Mouse (Mus musculus): ENCODE data around the gene Otoa.
A peak's percentile ranks its signal among the peaks of the same experiment; 100 is the strongest.

Gene Otoa

DNA sequence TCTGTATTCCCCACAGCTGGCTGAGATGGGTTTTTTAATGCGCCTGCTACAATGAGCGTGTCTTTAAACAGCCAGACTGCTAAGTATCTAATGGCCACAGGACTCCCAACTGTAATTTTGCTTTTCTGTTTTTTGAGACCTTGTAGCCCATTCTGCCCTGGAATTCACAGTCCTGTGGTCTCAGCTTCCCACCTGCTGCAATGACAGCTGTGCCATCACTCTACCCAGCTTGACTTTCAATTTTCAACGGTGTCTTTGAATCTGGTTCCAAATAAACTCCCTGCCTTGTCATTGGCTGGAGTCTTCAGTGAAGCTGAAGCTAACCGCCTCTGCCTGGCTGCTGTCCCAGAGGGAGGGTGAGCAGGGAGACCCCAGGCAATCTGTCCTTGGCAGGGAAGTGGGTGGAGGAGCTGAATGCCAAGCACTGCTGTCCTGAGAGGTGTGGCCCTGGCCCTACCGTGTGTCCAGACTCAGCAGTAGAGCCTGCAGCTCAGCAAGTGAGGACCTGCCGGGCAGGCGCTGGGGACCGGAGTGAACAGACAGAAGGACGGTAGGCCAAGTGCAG lies 1.6 kb downstream of the Otoa start:
- no peak for DNase-seq

DNA sequence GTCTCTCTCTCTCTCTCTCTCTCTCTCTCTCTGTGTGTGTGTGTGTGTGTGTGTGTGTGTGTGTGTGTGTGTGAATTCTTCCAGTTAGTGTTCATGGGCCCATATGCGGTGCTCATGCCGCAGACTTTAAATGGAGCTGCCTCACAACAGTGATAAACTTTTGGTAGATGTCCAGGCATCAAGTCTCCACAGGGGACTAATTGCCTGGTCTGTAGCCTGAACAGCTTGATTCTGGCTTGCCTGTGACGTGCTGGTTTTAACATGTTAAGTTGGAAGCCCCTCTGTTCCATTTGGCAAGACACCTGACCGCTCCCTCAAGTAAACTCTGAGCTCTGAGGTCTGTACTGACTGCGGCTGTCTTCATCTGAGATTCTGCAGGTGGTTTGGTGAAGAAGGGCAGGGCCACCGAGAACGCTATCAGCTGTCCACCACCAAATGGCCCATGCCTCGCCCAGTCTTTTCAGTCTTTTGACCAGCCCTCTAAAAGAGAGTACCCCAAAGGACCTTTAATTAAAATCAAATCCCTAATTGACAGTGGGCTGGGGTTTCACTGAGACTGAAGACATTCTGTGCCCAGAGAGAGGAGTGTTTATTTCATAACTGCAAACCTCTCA lies 3.5 kb downstream of the Otoa start:
- DNase-seq = no peak

DNA sequence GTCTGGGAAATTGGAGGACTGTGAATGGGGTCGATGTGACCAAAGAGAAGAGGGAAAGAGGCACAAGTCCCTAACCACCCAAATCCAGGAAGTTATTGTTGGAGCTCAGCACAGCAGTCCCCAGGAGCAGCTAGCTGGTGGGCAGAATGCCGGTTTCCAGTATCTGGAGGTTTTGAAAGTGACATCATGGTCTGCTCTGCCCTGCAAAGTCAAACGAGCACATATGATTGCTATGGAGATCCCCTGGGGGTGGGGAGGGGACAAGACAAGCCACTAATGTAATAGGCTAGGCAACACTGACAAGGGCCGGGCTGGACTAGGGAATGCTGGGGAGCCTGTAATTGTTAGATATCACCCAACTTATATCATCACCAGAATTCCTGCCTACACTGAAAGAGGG lies 4.0 kb downstream of the Otoa start:
- DNase-seq = no peak

DNA sequence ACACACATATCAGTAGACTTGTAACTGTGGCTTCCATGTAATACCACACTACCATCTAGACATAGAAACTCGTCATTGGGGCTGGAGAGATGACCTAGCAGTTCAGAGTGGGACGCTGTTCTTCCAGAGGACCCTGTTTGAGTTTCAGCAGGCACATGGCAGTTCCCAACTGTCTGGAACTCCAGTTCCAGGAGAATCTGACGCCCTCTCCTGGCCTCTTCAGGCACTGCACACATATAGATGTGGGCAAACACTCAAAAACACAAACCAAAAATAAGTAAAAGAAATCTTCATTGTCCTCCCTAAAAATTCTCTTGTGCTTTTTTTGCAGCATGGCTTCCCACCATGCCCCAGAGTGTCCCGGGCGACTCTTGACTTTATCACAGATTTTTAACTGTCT lies 7.3 kb downstream of the Otoa start:
- DNase-seq = no peak

DNA sequence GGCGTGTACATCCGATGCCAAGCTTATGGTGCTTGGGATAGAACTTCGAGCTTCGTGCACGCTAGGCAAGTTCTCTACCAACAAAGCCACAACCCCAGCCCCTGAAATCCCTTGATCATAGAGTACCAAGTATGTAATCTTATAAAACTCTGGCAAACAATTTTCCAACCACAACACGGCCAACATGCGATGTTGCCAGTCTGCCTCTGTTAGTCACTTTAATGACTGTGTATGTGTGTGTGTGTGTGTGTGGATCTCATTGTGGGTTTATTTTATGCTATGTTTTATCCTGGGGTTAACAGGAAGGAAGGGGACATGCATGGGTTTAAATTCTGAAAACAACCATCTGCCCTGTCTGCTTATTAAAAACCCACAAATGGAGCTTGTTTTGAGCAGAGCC lies 9.3 kb downstream of the Otoa start:
- no peak for DNase-seq

DNA sequence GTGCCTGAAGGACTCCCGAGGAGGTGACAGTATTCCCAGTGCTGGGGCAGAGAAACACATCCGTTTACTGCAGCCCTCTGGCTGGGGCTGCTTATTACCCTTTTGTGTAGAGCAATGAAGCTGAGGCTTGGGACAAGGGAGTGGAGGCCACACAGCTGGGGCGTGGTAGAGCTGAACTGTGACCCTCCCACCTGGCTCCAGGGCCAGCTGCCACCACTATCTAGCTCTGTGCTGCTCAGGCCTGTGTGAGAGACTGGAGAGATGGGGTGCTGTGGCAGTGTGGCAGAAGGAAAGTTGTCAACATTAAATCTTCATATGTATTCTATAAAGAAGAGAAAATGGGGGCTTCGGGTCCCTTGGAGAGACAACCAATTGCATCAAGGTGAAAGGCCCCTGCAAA lies 11.6 kb downstream of the Otoa start:
- no peak for DNase-seq

DNA sequence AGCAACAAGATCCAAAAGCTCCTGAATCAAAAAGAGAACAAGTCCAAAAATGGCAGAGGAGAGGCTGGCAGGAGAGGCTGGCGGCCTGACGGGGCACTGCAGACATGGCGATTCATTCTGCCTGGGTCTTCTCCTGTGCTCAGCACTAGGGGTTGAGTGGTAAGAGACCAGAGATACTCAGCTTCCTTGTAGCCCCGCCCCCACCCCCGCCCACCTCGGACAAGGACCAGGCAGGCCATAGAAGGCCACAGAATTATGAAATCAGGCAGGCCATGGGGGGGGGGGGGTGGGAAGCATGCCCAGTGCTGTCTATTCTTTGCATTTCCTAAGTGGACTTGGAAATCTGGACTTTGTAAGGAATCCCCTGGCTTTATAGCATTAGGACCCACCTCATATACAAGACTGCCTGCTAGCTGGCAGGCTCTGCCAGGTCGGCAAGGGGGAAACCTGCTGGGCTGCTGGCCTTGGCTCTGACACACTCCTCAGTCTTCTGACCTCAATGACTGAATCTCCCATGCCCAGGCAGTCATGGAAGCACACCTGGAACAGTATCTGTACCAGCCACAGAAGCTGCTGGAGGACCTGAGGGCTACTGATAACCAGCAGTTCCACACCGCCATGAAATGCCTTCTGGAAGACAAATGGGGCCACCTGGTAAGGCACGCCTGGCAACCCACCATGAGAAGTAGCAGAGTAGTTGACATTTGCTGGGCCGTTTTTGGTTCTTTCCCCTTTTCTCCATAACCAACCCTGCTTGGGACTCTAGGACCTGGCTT lies 17.4 kb downstream of the Otoa start:
- no peak for DNase-seq

DNA sequence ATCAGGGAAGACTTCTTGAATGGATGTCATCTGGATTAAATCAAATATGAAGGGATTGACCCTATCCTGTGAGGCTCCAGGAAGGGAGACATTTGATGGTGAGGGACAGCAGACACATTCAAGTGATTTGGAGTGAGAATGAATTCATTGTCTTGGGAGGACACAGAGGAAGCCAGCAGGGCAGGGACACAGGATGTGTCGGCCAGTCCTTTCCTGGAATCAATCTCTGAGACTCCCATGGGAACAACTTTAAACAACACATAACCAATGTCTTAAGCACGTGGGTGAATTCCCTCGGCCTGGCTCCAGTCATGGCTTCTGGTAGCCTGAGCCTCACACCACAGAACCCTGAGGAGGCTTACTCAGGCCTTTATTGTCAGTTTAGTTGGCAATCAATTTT lies 26.4 kb downstream of the Otoa start:
- no peak for DNase-seq

DNA sequence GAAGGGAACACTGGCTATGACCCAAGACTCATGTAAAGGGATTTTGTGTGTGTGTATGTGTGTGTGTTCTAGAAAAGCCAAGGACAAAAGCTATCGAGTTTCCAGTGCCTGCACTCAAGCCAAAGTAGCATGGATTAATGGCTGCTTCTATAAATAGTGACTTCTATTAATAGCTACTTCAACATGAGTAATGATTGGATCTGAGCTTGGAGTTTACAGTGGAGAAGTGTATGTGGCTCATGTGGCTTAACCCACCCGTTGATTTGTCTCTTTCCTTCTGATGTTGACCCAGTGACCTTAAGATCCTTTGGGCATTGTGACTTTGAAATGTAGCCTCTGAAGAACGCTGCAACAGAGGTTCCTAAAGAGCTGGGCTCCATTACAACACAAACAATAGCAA lies 29.9 kb downstream of the Otoa start:
- DNase-seq = no peak

DNA sequence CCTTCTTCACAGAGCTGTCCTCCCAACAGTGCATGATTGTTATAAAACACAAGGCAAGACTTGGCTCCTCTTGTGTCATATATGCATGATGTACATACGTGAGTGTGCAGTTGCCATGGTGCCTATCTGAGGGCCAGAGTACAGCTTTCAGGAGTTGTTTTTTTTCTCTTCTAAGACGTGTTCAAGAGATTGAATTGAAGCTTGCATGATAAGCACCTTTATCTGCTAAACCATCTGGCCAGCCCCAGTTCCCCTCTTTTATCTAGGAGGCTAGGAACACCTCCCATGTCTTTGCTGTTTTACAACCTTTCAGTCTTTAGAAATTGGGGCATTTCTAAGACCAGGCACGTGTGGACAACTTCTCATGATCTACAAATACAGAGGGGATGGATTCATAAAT lies 30.3 kb downstream of the Otoa start:
- no peak for DNase-seq

DNA sequence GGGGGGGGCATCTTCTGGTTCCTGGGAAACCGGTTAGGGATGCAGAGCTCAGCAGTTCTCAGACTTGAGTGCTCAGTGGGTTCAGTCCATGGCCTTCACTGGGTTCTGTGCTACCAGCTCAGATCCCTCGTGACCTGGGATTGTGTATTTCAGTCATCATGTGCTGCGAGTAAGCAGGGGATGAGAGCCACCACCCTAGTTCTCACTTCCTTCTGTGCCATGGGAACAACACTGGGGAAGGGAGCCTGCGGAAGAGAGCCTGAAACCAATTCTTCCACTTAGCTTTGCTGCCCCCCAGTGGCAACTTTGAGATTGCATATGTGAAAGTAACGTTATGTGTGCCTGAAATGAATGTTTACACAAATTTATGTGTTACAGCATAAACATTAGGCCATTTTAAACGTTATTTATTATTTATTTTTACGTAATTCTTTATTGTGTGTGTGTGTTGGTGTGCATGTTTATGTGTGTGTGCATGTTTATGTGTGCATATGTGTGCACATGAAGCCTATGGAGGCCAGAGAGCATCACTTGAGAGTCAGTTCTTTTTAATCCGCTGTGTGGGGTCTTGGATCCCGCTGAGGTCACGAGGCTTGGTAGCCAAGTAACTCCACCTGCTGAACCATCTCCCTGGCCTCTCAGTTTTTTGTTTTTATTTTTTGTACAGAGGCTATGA lies 38.8 kb downstream of the Otoa start:
- DNase-seq = peak; percentile 53

DNA sequence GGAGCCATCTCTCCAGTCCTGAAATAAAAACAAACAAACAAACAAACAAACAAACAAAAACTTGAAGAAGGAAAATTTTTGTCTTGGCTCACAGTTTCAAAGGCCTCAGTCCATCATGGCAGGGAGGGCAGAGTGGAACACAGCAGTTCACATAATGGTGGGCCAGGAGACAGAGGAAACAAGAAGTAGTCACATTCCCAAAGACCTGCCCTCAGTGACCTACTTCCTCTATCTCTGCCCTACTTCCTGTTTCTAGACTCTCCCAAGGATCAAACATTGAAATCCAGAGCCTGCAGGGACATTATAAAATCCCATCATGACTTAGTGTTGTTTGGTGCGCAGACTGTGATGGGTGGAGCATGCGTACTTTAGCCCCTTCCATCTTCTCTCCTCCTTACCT lies 49.4 kb downstream of the Otoa start:
- DNase-seq = no peak

DNA sequence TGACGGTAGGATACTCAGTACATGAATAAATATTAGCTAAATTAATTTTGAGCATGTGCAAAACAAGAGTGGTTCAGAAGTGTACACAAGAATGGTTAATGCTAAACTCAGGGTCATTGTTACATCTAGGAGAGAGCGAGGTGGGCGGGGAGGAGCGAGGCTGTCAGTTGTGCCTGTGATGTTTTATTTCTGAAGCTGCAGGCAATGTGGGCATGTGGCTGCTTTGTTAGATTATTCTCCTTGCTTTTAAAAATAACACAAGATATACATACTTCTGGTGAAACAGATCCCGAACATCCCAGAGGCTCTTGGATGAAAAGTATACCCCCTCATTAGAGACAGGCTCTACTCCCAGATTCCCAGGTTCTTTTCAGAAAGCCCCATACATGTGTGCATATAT lies 59.8 kb downstream of the Otoa start:
- DNase-seq = no peak

DNA sequence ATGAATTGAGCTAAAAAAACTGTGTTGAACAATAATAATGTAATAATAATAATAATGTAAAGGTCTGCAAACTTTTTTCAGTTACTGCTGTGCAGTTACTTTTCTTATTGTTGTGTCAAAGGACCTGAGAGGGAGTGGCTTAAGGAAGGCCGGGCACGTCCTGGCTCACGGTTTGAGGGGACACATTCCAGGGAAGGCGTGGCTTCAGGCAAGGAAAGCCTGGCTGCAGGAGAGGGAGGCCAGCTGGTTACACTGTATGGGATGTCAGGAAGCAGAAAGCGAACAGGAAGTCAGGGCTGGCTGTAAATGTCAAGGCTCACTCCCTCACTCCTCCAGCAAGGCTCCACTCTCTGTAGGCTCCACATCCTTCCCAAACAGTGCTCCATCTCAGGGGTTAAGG lies 69.2 kb downstream of the Otoa start:
- no peak for DNase-seq

DNA sequence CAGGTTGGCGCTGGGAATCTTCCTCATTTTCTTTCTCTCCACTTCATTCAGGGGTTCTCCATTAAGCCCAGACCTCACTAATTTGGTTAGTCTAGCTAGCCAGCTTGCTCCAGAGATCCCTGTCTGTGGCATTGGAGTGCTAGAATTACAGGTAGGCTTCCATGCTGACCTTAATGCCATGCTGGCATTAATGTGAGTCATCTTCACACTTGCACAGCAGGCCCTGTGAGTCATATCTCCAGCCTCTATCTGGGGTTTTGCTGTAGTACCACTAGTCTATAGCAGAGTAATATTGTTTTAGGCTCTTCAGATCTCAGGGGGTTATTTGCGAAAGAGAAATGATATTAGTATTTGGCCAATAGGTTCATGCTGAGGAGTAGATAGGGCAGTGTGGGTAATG lies 70.7 kb downstream of the Otoa start:
- DNase-seq = peak; percentile 11

DNA sequence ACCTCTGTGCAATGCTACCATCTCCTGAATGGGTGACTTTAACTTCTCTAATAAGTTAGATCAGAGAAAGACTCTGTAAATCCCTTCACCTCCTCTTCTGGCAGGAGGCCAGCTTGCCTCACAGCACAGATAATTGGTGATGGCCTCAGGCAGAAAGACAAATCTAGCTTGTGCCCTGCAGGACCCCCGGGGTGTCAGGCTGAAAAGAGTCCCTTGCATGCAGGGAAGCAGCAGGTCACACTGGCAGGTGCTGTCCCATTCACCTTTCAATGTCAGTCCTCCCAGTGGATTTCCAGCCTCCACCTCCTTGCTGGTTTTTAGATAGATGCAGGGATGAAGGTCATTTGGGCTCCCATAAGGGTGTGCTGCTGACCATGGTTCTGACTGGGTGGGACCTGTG lies 84.2 kb downstream of the Otoa start:
- no peak for DNase-seq

DNA sequence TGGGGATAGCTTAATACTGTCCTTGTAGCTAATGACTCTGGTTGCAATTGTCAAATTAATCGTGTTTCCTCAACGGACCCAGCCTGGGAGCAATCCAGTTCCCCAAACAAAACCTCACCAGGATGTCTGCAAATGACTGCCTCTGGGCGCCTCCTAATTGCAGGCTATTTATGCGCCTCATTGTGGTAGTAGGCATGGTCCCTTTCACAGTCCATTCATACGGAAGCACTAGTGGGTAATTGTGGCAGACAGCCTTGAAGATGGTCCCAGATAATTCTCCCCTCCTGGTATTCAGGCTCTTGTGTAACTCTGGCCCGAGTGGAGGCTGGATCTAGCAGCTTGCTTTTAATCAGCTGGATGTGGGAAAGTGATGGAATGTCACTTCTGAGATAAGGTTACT lies 90.4 kb downstream of the Otoa start:
- no peak for DNase-seq

DNA sequence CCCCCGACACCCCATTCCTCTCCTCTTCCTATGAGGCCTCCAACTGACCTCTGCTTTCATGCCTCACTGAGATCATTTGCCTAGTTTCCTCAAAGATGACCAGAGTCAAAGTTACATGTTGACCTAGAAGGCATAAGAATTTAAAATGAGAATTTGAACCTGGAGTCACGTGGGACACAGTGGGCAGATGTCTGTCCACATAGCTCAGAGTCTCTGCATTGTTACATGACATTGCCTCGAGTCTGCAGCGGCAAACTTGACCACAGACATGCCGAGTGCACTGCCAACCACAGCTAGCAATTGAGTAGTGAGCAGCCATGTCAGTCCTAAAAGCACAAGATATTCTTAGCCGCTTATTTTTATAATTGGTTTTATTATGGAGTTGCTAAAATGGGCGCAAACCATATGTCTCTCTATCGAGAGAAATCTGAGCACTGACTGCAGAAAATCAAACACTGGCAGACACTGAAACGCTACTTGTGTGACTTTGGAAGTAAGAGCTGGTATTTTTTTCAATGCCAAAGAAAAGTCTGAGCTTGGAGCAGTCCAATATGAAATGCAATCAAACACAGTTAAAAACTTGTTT lies 105.8 kb downstream of the Otoa start:
- DNase-seq = no peak

DNA sequence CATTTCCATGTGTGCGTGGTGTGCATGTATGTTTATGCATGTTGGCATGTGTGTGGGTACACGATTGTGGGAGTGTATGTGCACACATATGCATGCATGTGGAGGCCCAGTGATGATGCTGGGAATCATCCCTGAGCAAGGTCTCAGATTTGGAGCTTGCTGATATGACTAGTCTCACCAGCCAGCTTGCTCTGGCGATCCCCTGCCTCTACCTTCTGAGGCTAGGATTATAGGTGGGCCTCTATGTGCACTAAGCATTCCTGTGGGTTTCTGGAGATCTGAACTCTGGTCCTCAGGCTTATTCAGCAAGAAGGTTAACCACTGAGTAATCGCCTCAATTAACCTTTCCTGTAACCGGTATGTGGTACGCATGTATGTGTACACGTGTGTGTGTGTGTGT lies 107.5 kb downstream of the Otoa start:
- no peak for DNase-seq

DNA sequence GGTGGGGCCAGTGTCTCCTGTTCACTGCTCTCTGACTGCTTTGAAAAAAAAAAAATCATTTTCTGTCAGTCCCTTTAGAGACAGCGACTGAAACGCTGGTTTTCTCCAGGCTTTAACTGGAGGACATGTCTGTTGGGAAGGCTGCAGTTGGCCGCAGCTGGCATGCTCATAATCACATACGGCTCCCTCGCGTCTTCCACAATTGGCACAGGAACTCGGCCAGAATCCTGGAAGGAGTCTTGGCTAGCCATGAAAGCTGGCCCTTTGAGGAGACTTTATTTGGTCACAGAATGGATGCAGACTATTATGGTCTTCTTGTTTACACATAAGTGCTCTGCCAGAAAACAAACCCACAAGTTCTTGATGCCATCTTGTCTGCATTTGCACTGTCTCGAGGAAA lies 117.5 kb downstream of the Otoa start:
- peak; percentile 5 for DNase-seq

DNA sequence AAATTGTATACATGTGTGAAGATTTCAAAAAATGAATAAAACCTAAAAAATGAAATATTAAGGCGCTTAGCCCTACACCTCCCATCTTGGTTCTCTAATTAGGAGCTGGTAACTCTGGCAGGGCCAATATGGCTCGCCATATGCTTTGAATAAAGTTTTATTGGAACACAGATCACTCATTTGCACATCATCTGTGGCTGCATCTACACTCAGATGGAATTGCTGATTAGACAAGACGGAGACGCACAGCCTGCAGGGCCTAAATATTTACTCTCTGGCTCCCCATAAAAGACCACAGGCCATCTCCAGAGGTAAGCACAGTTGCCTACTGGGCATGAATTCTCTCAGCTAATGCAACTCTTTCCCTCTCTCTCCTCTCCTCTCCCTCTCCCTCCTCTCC lies 130.4 kb downstream of the Otoa start:
- DNase-seq = no peak

Data from cerebellum, adult 9-11 months (tissue).